Mouse (Mus musculus): Measurements from ENCODE around the gene Ldlrad2. TPM values are rescaled to one million over a fixed set of nuclear protein-coding genes. Genes with fewer than 3 reads are reported as not detected.

The Ldlrad2 gene
- polyA plus RNA-seq, 1 experiment = not detected

DNA sequence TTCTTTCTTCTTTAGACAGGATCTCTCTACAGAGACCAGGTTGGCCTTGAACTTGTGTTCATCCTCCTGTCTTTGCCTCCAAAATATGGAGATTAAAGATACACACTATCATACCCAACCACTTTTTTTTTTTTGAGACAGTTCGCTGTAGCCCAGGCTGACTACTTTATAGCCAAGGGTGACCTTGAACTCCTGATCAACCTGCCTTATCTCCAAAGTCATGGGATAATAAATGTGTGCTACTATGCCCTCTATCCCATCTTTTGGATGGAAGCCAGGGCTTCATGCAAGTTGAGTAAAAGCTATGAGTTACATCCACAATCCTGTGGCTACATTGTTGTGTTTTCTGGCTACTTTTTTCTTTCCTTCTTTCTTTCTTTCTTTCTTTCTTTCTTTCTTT, 48.9 kb downstream of the Ldlrad2 start:
- no peaks in the 10 kb centered on the region for H3K4me1 ChIP-seq (ENCODE audit: control insufficient read depth, insufficient read depth, low read length)
- TF ChIP-seq CTCF (IDR thresholded peaks at IDR 0.05; ENCODE audit: low read depth, low read length) (no peak), POLR2A (IDR thresholded peaks at IDR 0.05; ENCODE audit: borderline replicate concordance, low read depth, low read length) (no peak)
- H3K27ac ChIP-seq (ENCODE audit: insufficient read depth, low read depth, low read length) = no peak overlapping the region
- no peak overlapping the region for H3K4me3 ChIP-seq (ENCODE audit: insufficient read depth, low read length)

Other genes starting within 250 kb of the Ldlrad2 start
- gene Cdc42, start 216.8 kb downstream of the Ldlrad2 start, polyA plus RNA-seq (2012; ENCODE audit: insufficient read depth, insufficient read length, missing spikeins) = 937 and 962 TPM in 2 replicates
- gene Cela3a, start 164.8 kb downstream of the Ldlrad2 start, polyA plus RNA-seq (2012; ENCODE audit: insufficient read depth, insufficient read length, missing spikeins) = not detected in 2 replicates
- not detected in 2 replicates for gene Cela3b, start 144.0 kb downstream of the Ldlrad2 start, polyA plus RNA-seq (2012; ENCODE audit: insufficient read depth, insufficient read length, missing spikeins)
- not detected in 2 replicates for gene 1700013G24Rik, start 121.3 kb downstream of the Ldlrad2 start, polyA plus RNA-seq (2012; ENCODE audit: insufficient read depth, insufficient read length, missing spikeins)
- gene Hspg2, start 105.8 kb downstream of the Ldlrad2 start, polyA plus RNA-seq (2012; ENCODE audit: insufficient read depth, insufficient read length, missing spikeins) = 1.5 and 1.9 TPM in 2 replicates
- 162 and 193 TPM in 2 replicates for gene Usp48, start 19.2 kb upstream of the Ldlrad2 start, polyA plus RNA-seq (2012; ENCODE audit: insufficient read depth, insufficient read length, missing spikeins)
- gene Rap1gap, start 90.2 kb upstream of the Ldlrad2 start, polyA plus RNA-seq (2012; ENCODE audit: insufficient read depth, insufficient read length, missing spikeins) = 2.9 and 3.0 TPM in 2 replicates
- 0.21 TPM in 1 of 2 replicates, not detected in the other for gene Alpl, start 221.8 kb upstream of the Ldlrad2 start, polyA plus RNA-seq (2012; ENCODE audit: insufficient read depth, insufficient read length, missing spikeins)

All from bone marrow macrophage, adult 2 months (primary cell).